Mouse (Mus musculus) heart, postnatal 25 days (tissue): ENCODE measurements at regions not wholly inside any gene's neighbourhood (a gene's known extent, or its start where the extent isn't known, plus 50 kb on each side); places are given as distances from the start of the nearest gene placed in this dataset.
A peak's percentile ranks its signal among the peaks of the same experiment; 100 is the strongest.

Experiments used
- DNase-seq: peaks from one replicate; pipeline ENCODE4 v3.0.0; 2022; ENCODE audit warnings: low spot score
- intact Hi-C: fragments of 180-260 bp; cut with DNase I; formaldehyde crosslinking; loops from one replicate; pipeline ENCODE4 v1.15.1; 2025

GRCm38 (mm10) chr4:81177443-81178041, 265.1 kb downstream of the Mpdz start:
- DNase-seq, result no peak
- intact Hi-C loops, result loop anchor here (2.0 to 10.0 kb wide), 7 partner anchors 75 to 1757 kb away; partner anchors contain the start of gene Lurap1l

DNA sequence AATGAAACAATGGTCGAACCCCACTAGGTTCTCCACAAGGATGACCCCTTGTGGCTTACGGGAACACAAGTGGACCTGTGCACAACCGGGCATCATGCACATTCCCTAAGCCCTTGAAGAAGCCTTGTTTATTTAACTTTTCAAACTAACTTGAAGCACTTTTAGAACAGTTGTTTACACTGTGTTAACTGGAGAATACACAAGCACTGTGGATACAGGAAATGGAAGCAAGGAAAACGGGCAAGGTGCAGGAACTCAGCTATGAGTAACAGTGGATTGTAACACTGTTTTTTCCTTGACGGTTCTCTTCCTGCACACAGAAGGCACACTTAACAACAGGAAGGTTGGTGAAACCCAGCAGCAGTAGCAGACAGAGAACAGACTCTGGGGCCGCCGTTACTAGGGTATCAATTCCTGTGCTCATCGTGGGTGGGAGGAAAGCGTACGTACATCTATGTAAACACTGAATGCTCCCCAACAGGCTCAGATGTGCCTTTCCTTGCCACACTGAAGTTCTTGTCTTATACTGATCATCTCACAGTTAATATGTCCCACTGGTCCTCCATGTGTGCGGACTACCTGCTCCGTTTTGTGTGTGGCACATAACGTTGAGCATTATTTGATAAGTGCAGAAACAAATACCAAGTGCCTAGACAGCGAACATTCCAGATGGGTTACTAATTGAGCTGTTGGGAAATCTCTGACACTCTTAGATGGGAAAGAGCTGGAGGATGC, 264.4 kb downstream of the Mpdz start:
- no peak for DNase-seq

DNA sequence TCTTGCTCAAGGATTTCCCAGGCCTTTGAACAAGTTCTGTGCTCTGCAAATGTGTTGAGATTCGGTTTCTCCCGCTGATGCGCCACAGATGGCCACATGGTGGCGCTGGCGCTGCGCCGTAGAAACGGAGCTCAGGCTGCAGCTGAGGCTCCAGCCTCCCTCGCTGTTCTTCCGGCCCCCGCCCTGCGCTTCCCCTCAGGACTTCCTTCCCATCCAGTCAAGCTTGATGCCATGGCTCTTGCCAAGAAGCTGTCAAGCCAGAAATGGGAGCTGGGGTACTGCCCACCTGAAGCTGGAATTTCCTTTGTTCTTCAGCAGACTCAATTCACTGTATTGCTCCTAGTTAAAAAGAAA, 263.9 kb downstream of the Mpdz start:
- intact Hi-C loops, result loop anchor here (2.0 to 10.0 kb wide), 7 partner anchors 74 to 1756 kb away; partner anchors contain the start of gene Lurap1l
- peak; percentile 79 for DNase-seq

More for the DNA sequence above, 264.4 kb downstream of the Mpdz start:
- intact Hi-C loops, result loop anchor here (2.0 to 10.0 kb wide), 7 partner anchors 75 to 1757 kb away; partner anchors contain the start of gene Lurap1l

- DNase-seq, result no peak
- intact Hi-C loops, result no loop called here
Observed at GRCm38 (mm10) chr4:81216123-81216522, 226.5 kb downstream of the Mpdz start.

DNA sequence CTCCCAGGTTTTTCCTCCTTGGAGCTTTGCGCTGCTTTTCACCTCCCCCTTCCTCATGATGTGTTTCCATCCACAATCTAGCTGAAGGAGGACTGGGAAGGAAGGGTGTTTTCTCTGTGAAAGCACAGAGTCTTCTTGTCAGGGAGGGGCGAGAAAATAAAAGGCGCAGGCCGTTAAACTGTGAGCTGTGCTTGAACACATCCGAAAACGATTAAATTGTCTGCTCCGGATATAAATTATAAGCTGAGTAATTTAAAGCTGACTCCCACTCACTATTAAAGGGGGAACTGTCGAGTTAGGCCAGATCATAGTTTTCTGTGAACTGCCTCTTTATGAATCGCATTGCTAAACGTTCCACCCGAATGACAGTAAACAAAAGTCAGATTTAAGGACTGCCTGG, 224.6 kb downstream of the Mpdz start:
- no peak for DNase-seq
- intact Hi-C loops, result no loop called here

DNA sequence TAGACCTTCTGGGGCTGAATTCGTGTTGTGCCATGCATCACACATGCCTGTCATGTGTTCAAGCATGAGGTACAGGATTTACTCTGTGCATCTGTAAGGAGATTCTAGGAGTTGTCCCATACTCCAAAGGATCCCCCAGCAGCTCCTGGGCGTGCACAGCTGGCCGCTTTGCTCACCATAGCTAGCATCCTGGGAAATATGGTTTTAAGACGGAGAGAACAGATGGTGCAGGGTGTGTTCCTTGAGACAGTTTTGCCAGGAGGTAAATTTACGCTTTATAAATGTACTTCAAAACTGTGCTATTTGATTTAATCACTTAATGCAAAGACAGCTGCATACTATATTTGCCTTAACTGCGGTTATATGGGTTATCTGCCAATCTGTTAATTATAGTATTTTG, 220.6 kb downstream of the Mpdz start:
- DNase-seq, result no peak
- intact Hi-C loops, result no loop called here

- DNase-seq, result no peak
- intact Hi-C loops, result no loop called here
Observed at GRCm38 (mm10) chr4:81222468-81223175, 220.0 kb downstream of the Mpdz start.
